Mouse (Mus musculus): ENCODE results near the gene Wrap73. TPM values are rescaled to one million over a fixed set of nuclear protein-coding genes. Genes with fewer than 3 reads are reported as not detected.

The Wrap73 gene
- total RNA-seq, 2 experiments from 2014 or later, result 7.7 to 8.8 TPM

DNA sequence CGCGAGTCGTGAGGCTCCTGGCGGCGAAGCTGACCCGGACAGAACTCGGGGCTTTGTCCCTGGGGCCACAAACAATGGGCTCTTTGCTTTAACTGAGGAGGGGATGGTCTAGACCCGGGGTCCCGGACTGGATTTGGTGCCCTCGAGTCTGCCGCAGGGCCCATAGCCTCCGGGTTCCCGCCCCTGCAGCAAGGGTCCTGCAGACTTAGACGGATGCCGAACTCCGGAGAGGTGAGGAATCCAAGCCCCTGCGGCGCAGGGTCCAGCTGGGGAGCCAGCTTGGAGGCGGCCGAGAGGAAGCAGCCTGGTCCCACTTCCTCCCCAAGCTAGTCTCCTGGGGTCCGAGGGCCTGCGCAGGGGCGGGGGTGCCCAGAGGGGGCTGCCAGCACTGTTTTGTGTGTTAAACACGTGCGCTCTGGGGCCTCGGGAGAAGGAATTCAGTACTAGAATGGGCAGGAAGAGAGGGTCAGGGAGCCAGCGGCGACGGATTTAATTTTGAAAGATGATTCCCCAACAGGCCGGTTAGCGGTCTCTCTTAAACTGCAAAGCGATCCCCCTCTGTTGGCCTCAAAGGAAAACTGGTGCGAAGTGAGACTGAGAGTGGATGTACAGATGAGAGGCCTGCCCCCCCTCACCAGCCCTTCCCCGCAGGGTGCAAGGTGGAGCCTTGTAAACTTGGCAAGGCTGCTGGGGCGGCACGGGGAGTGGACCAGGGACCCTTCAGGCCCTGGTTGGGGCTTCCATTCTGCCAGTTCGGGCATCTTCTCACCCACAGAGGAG lies 29.2 kb downstream of the Wrap73 start:
- intact Hi-C loops (cut with DNase I; ENCODE audit: low total_unique reads), result loop anchor here (5.0 kb wide), 1 partner anchor 101 kb away; no protein-coding TSS in a partner anchor

DNA sequence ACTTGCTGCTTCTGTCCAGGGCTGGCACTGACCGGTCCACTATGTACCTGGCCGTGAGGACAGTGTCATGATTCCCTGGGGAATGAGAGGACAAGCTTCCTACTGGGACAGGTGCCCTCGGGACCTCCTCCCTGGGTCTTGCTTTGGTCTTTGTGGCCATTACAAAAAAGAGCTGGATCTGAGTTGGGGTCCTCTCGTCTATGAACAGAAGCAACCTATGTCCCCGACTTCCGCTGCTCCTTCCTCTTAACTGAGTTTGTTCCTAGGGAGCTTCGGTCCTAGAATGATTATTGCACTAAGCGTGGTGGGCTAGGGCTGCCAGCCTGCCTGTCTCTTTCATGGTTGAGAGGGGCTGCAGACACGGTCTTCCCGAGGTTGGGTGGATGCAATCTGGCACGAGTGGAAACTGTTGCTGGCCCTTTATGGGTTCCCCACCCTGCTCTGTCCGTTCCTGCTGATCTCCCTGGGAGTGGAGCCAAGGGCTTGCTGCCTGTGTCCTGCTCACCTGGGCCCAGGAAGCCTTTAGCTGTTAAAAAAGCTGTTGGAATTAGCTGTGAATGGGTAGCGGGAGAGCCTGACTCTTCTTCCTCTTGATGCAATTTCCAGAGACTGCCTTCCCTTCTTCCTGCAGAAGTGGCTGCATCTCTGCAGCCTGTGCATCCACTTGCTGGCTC lies 29.9 kb downstream of the Wrap73 start:
- DNase-seq, result no peak
- intact Hi-C loops (cut with DNase I; ENCODE audit: low total_unique reads), result loop anchor here (5.0 kb wide), 1 partner anchor 100 kb away; no protein-coding TSS in a partner anchor

More for the DNA sequence above, 29.2 kb downstream of the Wrap73 start:
- no peak for DNase-seq

DNA sequence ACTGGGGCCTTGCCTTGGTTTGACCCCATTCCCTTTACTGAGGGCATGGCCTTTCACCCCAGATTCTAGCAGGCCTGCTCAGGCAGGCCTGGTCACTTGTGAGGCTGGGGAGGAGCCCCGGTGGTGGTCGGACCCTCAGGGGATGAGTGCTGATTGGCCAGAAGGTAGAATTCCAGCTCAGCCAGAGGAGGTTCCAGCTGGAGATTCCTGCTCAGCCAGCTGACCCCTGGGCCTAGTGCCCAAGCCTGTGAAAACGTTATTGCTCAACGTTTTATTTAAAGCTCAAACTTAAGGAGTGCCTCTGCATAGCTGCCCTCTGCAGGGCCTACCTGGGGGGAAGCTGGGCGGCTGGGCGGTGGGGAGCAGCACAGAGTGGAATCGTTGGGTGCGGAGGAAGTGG lies 35.1 kb downstream of the Wrap73 start:
- DNase-seq, result peak; percentile 36
- intact Hi-C loops (cut with DNase I; ENCODE audit: low total_unique reads), result no loop called here

DNA sequence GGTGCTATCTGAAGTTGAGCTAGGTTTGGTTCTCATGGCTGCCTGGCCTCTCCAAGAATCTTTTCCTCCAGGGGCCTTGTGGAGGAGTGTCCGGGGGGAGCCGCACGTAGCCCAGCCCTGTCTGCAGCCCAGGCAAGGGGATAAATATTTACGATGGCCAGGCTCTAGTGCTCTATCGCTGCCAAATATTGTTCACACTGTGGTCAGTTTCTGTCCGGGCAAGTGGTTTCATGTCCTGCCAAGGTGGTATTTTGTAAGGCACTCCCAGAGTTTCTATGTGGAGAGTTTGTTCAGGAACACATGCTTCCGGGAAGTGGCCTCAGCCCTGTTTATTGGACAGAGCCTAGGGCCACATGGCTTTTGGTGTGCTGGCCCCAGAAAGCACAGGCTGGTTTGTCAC lies 38.8 kb downstream of the Wrap73 start:
- DNase-seq, result no peak
- intact Hi-C loops (cut with DNase I; ENCODE audit: low total_unique reads), result no loop called here

- no peak for DNase-seq
- intact Hi-C loops (cut with DNase I; ENCODE audit: low total_unique reads), result no loop called here
Observed at GRCm38 (mm10) chr4:154183566-154183965, 41.4 kb downstream of the Wrap73 start.

- DNase-seq, result no peak
- intact Hi-C loops (cut with DNase I; ENCODE audit: low total_unique reads), result no loop called here
Observed at GRCm38 (mm10) chr4:154185001-154185400, 42.8 kb downstream of the Wrap73 start.

GRCm38 (mm10) chr4:154186002-154186537 lies 43.9 kb downstream of the Wrap73 start:
- intact Hi-C loops (cut with DNase I; ENCODE audit: low total_unique reads), result no loop called here
- no peak for DNase-seq

GRCm38 (mm10) chr4:154188948-154189347 lies 46.8 kb downstream of the Wrap73 start:
- DNase-seq, result no peak
- intact Hi-C loops (cut with DNase I; ENCODE audit: low total_unique reads), result no loop called here

DNA sequence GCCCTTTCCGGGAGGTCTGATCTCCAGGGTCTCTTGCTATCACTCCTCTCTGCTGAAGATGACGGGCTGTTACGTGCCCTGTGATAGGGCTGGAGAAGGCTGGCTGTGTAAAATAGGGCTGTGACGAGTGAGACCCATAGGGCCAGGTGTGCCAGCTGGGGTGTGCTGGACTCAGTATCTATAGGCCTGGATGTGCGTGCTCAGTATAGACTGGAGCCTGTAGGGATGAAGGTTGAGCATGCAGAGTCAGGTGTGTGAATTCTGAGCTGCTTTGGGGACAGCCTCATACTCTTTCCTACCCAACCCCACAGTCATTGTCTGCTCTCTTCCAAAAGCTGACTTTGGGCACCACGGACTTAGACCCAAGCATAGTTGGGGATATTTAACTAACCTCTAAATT lies 55.8 kb downstream of the Wrap73 start:
- intact Hi-C loops (cut with DNase I; ENCODE audit: low total_unique reads), result no loop called here

GRCm38 (mm10) chr4:154198377-154198961 lies 56.3 kb downstream of the Wrap73 start:
- no peak for DNase-seq
- intact Hi-C loops (cut with DNase I; ENCODE audit: low total_unique reads), result no loop called here

More for the DNA sequence above, 55.8 kb downstream of the Wrap73 start:
- DNase-seq, result no peak

DNA sequence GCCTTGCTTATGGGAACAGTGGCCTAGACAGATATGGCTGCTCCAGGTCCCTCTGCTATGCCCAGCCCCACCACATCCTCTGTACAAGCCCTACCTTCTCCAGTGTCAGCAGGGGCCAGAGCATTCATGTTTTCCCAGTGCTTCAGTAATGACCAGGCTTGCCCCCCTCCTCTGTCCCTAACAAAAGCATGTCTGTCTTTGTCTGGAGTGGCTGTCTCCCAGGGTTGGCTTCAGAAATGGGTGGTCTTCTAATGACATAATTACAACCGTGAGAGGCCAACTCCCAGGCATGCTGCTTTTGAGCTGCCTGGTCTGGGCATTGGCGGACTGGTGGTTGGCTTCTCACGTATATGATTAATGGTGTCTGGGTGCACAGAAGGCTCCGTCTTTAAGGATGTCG lies 59.3 kb downstream of the Wrap73 start:
- intact Hi-C loops (cut with DNase I; ENCODE audit: low total_unique reads), result no loop called here
- DNase-seq, result no peak

DNA sequence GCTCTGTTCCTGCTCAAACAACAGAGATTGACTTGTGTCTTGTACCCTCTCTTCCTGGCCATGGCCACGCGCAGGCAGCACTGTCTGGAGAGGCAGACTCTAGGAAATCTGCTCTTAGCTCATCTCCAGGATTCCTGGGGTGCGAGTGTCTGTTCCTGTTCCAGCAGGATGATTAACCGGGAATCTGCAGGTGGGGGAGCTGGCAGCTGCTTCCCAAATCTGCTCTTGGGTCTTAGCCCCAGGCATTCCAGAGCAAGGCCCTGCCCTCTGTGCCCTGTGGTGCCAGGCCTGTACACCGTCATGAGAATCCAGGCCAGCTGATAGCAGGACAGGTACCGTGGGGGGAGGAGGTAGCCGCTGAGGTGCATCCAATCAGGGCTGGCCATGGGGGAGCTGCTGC lies 62.4 kb downstream of the Wrap73 start:
- intact Hi-C loops (cut with DNase I; ENCODE audit: low total_unique reads), result no loop called here

DNA sequence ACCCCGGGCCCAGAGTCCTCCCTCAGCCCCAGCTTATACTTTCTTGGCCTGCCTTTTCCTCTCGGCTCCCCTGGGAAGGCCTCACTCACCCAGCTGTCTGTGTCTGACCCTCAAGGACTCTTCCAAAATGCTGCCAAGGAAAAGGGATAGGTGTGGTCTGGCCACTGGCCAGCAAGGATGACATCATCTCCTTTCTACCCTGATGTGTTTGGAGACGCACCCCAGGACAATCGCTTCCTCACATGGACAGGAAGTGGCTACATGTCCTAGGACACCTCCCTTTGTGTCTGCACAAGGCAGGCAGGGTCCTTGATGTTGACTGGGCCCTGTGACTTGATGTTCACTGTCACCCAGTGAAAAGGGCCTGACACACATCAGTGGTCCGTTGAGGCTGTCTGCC lies 63.2 kb downstream of the Wrap73 start:
- intact Hi-C loops (cut with DNase I; ENCODE audit: low total_unique reads), result loop anchor here (5.0 kb wide), 1 partner anchor 138 kb away; no protein-coding TSS in a partner anchor
- DNase-seq, result no peak

More for the DNA sequence above, 62.4 kb downstream of the Wrap73 start:
- DNase-seq, result no peak

GRCm38 (mm10) chr4:154207261-154207660 lies 65.1 kb downstream of the Wrap73 start:
- intact Hi-C loops (cut with DNase I; ENCODE audit: low total_unique reads), result loop anchor here (2.0 to 5.0 kb wide), 2 partner anchors 42 to 140 kb away; no protein-coding TSS in a partner anchor
- DNase-seq, result peak; percentile 64

DNA sequence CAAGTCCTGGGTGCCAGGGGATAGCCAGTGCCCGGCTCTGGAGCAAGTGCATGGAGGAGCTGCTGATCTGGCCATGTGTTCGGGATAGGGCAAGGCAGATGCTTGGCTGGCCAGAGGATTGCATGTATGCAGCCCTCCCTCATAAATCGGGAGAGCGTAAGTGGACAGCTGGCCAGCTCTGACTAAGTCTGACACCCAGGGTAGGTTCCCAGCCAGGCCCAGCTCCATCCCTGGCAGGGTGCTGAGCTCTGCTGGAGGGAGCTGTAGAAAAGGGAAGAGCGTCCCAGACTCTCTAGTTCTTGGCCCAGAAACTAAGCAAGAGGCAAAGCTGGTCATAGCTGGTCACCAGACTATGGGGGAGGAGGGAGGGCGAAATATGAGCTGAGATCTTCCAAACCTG lies 66.9 kb downstream of the Wrap73 start:
- peak; percentile 70 for DNase-seq
- intact Hi-C loops (cut with DNase I; ENCODE audit: low total_unique reads), result loop anchor here (5.0 kb wide), 1 partner anchor 142 kb away; no protein-coding TSS in a partner anchor

- DNase-seq, result no peak
- intact Hi-C loops (cut with DNase I; ENCODE audit: low total_unique reads), result loop anchor here (5.0 kb wide), 1 partner anchor 143 kb away; no protein-coding TSS in a partner anchor
Observed at GRCm38 (mm10) chr4:154209825-154210224, 67.7 kb downstream of the Wrap73 start.

- DNase-seq, result no peak
- intact Hi-C loops (cut with DNase I; ENCODE audit: low total_unique reads), result no loop called here
Observed at GRCm38 (mm10) chr4:154211459-154211858, 69.3 kb downstream of the Wrap73 start.

DNA sequence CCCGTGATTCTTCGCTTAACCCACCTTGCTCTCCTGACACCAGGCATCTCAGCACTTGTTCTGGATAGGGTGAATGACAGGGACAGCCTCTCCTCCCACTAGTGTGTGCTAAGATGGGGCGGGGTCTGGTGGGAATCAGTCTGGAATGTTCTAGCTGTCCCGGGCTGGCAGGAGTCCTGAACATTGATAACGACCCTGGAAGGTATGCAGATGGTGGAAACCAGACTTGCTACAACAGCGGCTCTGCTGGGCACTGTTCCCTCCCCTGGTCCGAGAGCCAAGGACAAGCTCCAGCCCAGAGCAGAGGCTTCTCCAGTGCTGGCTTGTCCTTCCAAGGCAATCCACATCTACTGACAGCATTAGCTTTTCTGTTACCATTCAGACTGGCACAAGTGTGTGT lies 71.4 kb downstream of the Wrap73 start:
- intact Hi-C loops (cut with DNase I; ENCODE audit: low total_unique reads), result no loop called here
- DNase-seq, result peak; percentile 35

DNA sequence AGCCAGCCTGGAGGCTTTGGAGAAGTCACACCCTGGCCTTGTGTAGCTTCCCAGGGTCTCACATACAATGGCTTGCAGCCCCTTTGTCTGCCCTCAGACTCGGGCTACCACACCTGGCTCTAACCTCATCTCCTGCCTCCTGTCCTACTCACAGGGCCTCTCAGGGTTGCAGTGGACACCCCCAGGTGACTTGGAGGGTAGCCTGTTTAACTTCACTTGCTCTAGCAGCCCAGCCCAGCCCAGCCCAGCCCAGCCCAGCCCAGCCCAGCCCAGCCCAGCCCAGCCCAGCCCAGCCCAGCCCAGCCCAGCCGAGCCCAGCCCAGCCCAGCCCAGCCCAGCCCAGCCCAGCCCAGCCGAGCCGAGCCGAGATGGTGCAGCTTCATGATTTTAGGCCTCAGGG lies 71.9 kb downstream of the Wrap73 start:
- no peak for DNase-seq
- intact Hi-C loops (cut with DNase I; ENCODE audit: low total_unique reads), result no loop called here

All from gastrocnemius, postnatal 14 days (tissue).